Mouse (Mus musculus): ENCODE data around the gene Cfap221. TPM values are rescaled to one million over a fixed set of nuclear protein-coding genes. Genes with fewer than 3 reads are reported as not detected.

Gene Cfap221
- polyA plus RNA-seq, 1 experiment from 2014 or later = 0.21 TPM

GRCm38 (mm10) chr1:120030474-120030873 lies 33.4 kb upstream of the Cfap221 start:
- H3K27ac ChIP-seq (ENCODE audit: low read length) = no peak overlapping the region
- 83% methylated on average over 3 of the region's 3 CpGs for WGBS
- no peak overlapping the region for H3K4me2 ChIP-seq (replicated peaks; ENCODE audit: low read depth, low read length)
- ATAC-seq (ENCODE audit: low FRiP score, low TSS enrichment) = no peak
- H3K36me3 ChIP-seq (ENCODE audit: insufficient read depth, low read length) = no peaks in the 10 kb centered on the region
- H3K9ac ChIP-seq (replicated peaks; ENCODE audit: low read length) = no peak overlapping the region
- H3K4me3 ChIP-seq (ENCODE audit: low read length) = no peak overlapping the region
- H3K4me1 ChIP-seq (ENCODE audit: insufficient read depth, low read length) = peaks cover 5% of the 10 kb centered on the region; the same call in 1 of the 2 replicates
- no peaks in the 10 kb centered on the region for H3K9me3 ChIP-seq (ENCODE audit: low read length)
- H3K27me3 ChIP-seq (ENCODE audit: insufficient read depth, low read length) = no peaks in the 10 kb centered on the region

- Histone ChIP-seq H3K4me3 (ENCODE audit: low read length) (no peak overlapping the region), H3K9me3 (ENCODE audit: low read length) (no peaks in the 10 kb centered on the region), H3K27ac (ENCODE audit: low read length) (no peak overlapping the region), H3K4me1 (ENCODE audit: insufficient read depth, low read length) (peaks cover 17% of the 10 kb centered on the region), H3K4me2 (replicated peaks; ENCODE audit: low read depth, low read length) (no peak overlapping the region), H3K27me3 (ENCODE audit: insufficient read depth, low read length) (no peaks in the 10 kb centered on the region), H3K9ac (replicated peaks; ENCODE audit: low read length) (no peak overlapping the region), H3K36me3 (ENCODE audit: insufficient read depth, low read length) (no peaks in the 10 kb centered on the region)
- no peak for ATAC-seq (ENCODE audit: low FRiP score, low TSS enrichment)
- whole genome bisulfite sequencing = 68% methylated on average over 4 of the region's 4 CpGs
Measured at GRCm38 (mm10) chr1:120027693-120028092, 30.7 kb upstream of the Cfap221 start.

- Histone ChIP-seq H3K9ac (replicated peaks; ENCODE audit: low read length) (no peak overlapping the region), H3K36me3 (ENCODE audit: insufficient read depth, low read length) (no peaks in the 10 kb centered on the region), H3K27me3 (ENCODE audit: insufficient read depth, low read length) (no peaks in the 10 kb centered on the region), H3K27ac (ENCODE audit: low read length) (peak overlapping the region; percentile 81), H3K9me3 (ENCODE audit: low read length) (no peaks in the 10 kb centered on the region), H3K4me1 (ENCODE audit: insufficient read depth, low read length) (peaks cover 17% of the 10 kb centered on the region), H3K4me2 (replicated peaks; ENCODE audit: low read depth, low read length) (no peak overlapping the region), H3K4me3 (ENCODE audit: low read length) (no peak overlapping the region)
- peak; percentile 13; the same call in 1 of the 2 replicates for ATAC-seq (ENCODE audit: low FRiP score, low TSS enrichment)
- 23% methylated on average over 2 of the region's 2 CpGs for WGBS
Measured at GRCm38 (mm10) chr1:120025050-120025439, 28.0 kb upstream of the Cfap221 start.

- peak overlapping the region; percentile 81 for H3K27ac ChIP-seq (ENCODE audit: low read length)
- 27% methylated on average over 10 of the region's 10 CpGs for WGBS
Measured at GRCm38 (mm10) chr1:120024331-120025049, 27.5 kb upstream of the Cfap221 start.

GRCm38 (mm10) chr1:120021951-120022350 lies 24.9 kb upstream of the Cfap221 start:
- Histone ChIP-seq H3K4me1 (ENCODE audit: insufficient read depth, low read length) (peaks cover 22% of the 10 kb centered on the region), H3K27ac (ENCODE audit: low read length) (no peak overlapping the region), H3K9ac (replicated peaks; ENCODE audit: low read length) (no peak overlapping the region), H3K36me3 (ENCODE audit: insufficient read depth, low read length) (no peaks in the 10 kb centered on the region), H3K9me3 (ENCODE audit: low read length) (no peaks in the 10 kb centered on the region), H3K27me3 (ENCODE audit: insufficient read depth, low read length) (no peaks in the 10 kb centered on the region), H3K4me3 (ENCODE audit: low read length) (no peak overlapping the region), H3K4me2 (replicated peaks; ENCODE audit: low read depth, low read length) (no peak overlapping the region)
- ATAC-seq (ENCODE audit: low FRiP score, low TSS enrichment) = no peak
- WGBS = 89% methylated on average over 17 of the region's 17 CpGs

More at GRCm38 (mm10) chr1:120024331-120025049, 27.5 kb upstream of the Cfap221 start:
- peak; percentile 72 for ATAC-seq (ENCODE audit: low FRiP score, low TSS enrichment)
- Histone ChIP-seq H3K9me3 (ENCODE audit: low read length) (no peaks in the 10 kb centered on the region), H3K4me3 (ENCODE audit: low read length) (no peak overlapping the region), H3K36me3 (ENCODE audit: insufficient read depth, low read length) (no peaks in the 10 kb centered on the region), H3K4me2 (replicated peaks; ENCODE audit: low read depth, low read length) (no peak overlapping the region), H3K27me3 (ENCODE audit: insufficient read depth, low read length) (no peaks in the 10 kb centered on the region), H3K9ac (replicated peaks; ENCODE audit: low read length) (no peak overlapping the region), H3K4me1 (ENCODE audit: insufficient read depth, low read length) (peaks cover 17% of the 10 kb centered on the region)

- WGBS = 69% methylated on average over 7 of the region's 7 CpGs
- H3K4me1 ChIP-seq (ENCODE audit: insufficient read depth, low read length) = peaks cover 22% of the 10 kb centered on the region
Measured at GRCm38 (mm10) chr1:120020322-120020897, 23.4 kb upstream of the Cfap221 start.

GRCm38 (mm10) chr1:120019428-120019827 lies 22.4 kb upstream of the Cfap221 start:
- Histone ChIP-seq H3K9me3 (ENCODE audit: low read length) (no peaks in the 10 kb centered on the region), H3K4me2 (replicated peaks; ENCODE audit: low read depth, low read length) (no peak overlapping the region), H3K36me3 (ENCODE audit: insufficient read depth, low read length) (no peaks in the 10 kb centered on the region), H3K4me3 (ENCODE audit: low read length) (no peak overlapping the region), H3K4me1 (ENCODE audit: insufficient read depth, low read length) (peaks cover 13% of the 10 kb centered on the region), H3K27ac (ENCODE audit: low read length) (no peak overlapping the region), H3K27me3 (ENCODE audit: insufficient read depth, low read length) (no peaks in the 10 kb centered on the region), H3K9ac (replicated peaks; ENCODE audit: low read length) (no peak overlapping the region)
- no peak for ATAC-seq (ENCODE audit: low FRiP score, low TSS enrichment)
- WGBS = 88% methylated on average over 12 of the region's 12 CpGs

More at GRCm38 (mm10) chr1:120020322-120020897, 23.4 kb upstream of the Cfap221 start:
- Histone ChIP-seq H3K9ac (replicated peaks; ENCODE audit: low read length) (no peak overlapping the region), H3K27me3 (ENCODE audit: insufficient read depth, low read length) (no peaks in the 10 kb centered on the region), H3K9me3 (ENCODE audit: low read length) (no peaks in the 10 kb centered on the region), H3K36me3 (ENCODE audit: insufficient read depth, low read length) (no peaks in the 10 kb centered on the region), H3K27ac (ENCODE audit: low read length) (no peak overlapping the region), H3K4me2 (replicated peaks; ENCODE audit: low read depth, low read length) (no peak overlapping the region), H3K4me3 (ENCODE audit: low read length) (no peak overlapping the region)
- no peak for ATAC-seq (ENCODE audit: low FRiP score, low TSS enrichment)

GRCm38 (mm10) chr1:120018900-120019299 lies 21.9 kb upstream of the Cfap221 start:
- Histone ChIP-seq H3K4me3 (ENCODE audit: low read length) (no peak overlapping the region), H3K36me3 (ENCODE audit: insufficient read depth, low read length) (no peaks in the 10 kb centered on the region), H3K9ac (replicated peaks; ENCODE audit: low read length) (no peak overlapping the region), H3K4me2 (replicated peaks; ENCODE audit: low read depth, low read length) (no peak overlapping the region), H3K9me3 (ENCODE audit: low read length) (no peaks in the 10 kb centered on the region), H3K27ac (ENCODE audit: low read length) (no peak overlapping the region), H3K4me1 (ENCODE audit: insufficient read depth, low read length) (peaks cover 7% of the 10 kb centered on the region), H3K27me3 (ENCODE audit: insufficient read depth, low read length) (no peaks in the 10 kb centered on the region)
- no peak for ATAC-seq (ENCODE audit: low FRiP score, low TSS enrichment)
- 63% methylated on average over 3 of the region's 3 CpGs for WGBS

- Histone ChIP-seq H3K27me3 (ENCODE audit: insufficient read depth, low read length) (no peaks in the 10 kb centered on the region), H3K9me3 (ENCODE audit: low read length) (no peaks in the 10 kb centered on the region), H3K4me3 (ENCODE audit: low read length) (no peak overlapping the region), H3K27ac (ENCODE audit: low read length) (no peak overlapping the region), H3K9ac (replicated peaks; ENCODE audit: low read length) (no peak overlapping the region), H3K4me2 (replicated peaks; ENCODE audit: low read depth, low read length) (no peak overlapping the region), H3K36me3 (ENCODE audit: insufficient read depth, low read length) (no peaks in the 10 kb centered on the region), H3K4me1 (ENCODE audit: insufficient read depth, low read length) (peaks cover 5% of the 10 kb centered on the region)
- 91% methylated on average over 2 of the region's 2 CpGs for WGBS
- ATAC-seq (ENCODE audit: low FRiP score, low TSS enrichment) = no peak
Measured at GRCm38 (mm10) chr1:120016240-120016639, 19.2 kb upstream of the Cfap221 start.

GRCm38 (mm10) chr1:120013111-120013510 lies 16.1 kb upstream of the Cfap221 start:
- Histone ChIP-seq H3K9ac (replicated peaks; ENCODE audit: low read length) (no peak overlapping the region), H3K36me3 (ENCODE audit: insufficient read depth, low read length) (no peaks in the 10 kb centered on the region), H3K27ac (ENCODE audit: low read length) (no peak overlapping the region), H3K9me3 (ENCODE audit: low read length) (no peaks in the 10 kb centered on the region), H3K27me3 (ENCODE audit: insufficient read depth, low read length) (peaks cover 3% of the 10 kb centered on the region), H3K4me3 (ENCODE audit: low read length) (no peak overlapping the region), H3K4me1 (ENCODE audit: insufficient read depth, low read length) (no peaks in the 10 kb centered on the region), H3K4me2 (replicated peaks; ENCODE audit: low read depth, low read length) (no peak overlapping the region)
- ATAC-seq (ENCODE audit: low FRiP score, low TSS enrichment) = peak; percentile 47; the same call in 1 of the 2 replicates

All from kidney, embryonic 16.5 days (tissue).